Mouse (Mus musculus): ENCODE measurements around the gene Trappc4. TPM values are rescaled to one million over a fixed set of nuclear protein-coding genes. Genes with fewer than 3 reads are reported as not detected.
"Not testable (repeated sequence)": the region's sequence is repeated elsewhere in the genome, so short reads cannot be mapped to it uniquely, and the experiment has no call there.

Gene Trappc4
- total RNA-seq (2017) = 25.9 to 40.8 TPM (median 32.3 TPM) in 3 replicates

- peak; percentile 91 for ATAC-seq (replicated peaks; ENCODE audit: insufficient number of reproducible peaks, low FRiP score, low TSS enrichment, poor library complexity, severe bottlenecking)
Observed at GRCm38 (mm10) chr9:44406906-44407751, at the start of gene Trappc4, which contains the start of gene Rps25. Gene Trappc4 (minus strand): TSS chr9:44407600. Gene Rps25 (plus strand): TSS chr9:44407139.

- no peak for ATAC-seq (replicated peaks; ENCODE audit: insufficient number of reproducible peaks, low FRiP score, low TSS enrichment, poor library complexity, severe bottlenecking)
Observed at GRCm38 (mm10) chr9:44454891-44455220, 47.5 kb upstream of the Trappc4 start, which contains the start of gene Upk2. Gene Upk2 (minus strand): TSS chr9:44454976.

GRCm38 (mm10) chr9:44454132-44454890 lies 46.9 kb upstream of the Trappc4 start:
- peak; percentile 89 for ATAC-seq (replicated peaks; ENCODE audit: insufficient number of reproducible peaks, low FRiP score, low TSS enrichment, poor library complexity, severe bottlenecking)

- ATAC-seq (replicated peaks; ENCODE audit: insufficient number of reproducible peaks, low FRiP score, low TSS enrichment, poor library complexity, severe bottlenecking) = no peak
Observed at GRCm38 (mm10) chr9:44450387-44450786, 43.0 kb upstream of the Trappc4 start.

GRCm38 (mm10) chr9:44444402-44445025 lies 37.1 kb upstream of the Trappc4 start:
- not testable (repeated sequence) for ATAC-seq (replicated peaks; ENCODE audit: insufficient number of reproducible peaks, low FRiP score, low TSS enrichment, poor library complexity, severe bottlenecking)

GRCm38 (mm10) chr9:44440961-44441360 lies 33.6 kb upstream of the Trappc4 start, which contains the start of gene Foxr1:
Gene Foxr1 (minus strand): TSS chr9:44441136.
- ATAC-seq (replicated peaks; ENCODE audit: insufficient number of reproducible peaks, low FRiP score, low TSS enrichment, poor library complexity, severe bottlenecking) = no peak

- ATAC-seq (replicated peaks; ENCODE audit: insufficient number of reproducible peaks, low FRiP score, low TSS enrichment, poor library complexity, severe bottlenecking) = peak; percentile 94
Observed at GRCm38 (mm10) chr9:44435747-44436146, 28.3 kb upstream of the Trappc4 start.

GRCm38 (mm10) chr9:44432577-44433185 lies 25.3 kb upstream of the Trappc4 start:
- ATAC-seq (replicated peaks; ENCODE audit: insufficient number of reproducible peaks, low FRiP score, low TSS enrichment, poor library complexity, severe bottlenecking) = no peak

GRCm38 (mm10) chr9:44423576-44423975 lies 16.2 kb upstream of the Trappc4 start:
- no peak for ATAC-seq (replicated peaks; ENCODE audit: insufficient number of reproducible peaks, low FRiP score, low TSS enrichment, poor library complexity, severe bottlenecking)

- ATAC-seq (replicated peaks; ENCODE audit: insufficient number of reproducible peaks, low FRiP score, low TSS enrichment, poor library complexity, severe bottlenecking) = no peak
Observed at GRCm38 (mm10) chr9:44420280-44420898, 13.0 kb upstream of the Trappc4 start.

- ATAC-seq (replicated peaks; ENCODE audit: insufficient number of reproducible peaks, low FRiP score, low TSS enrichment, poor library complexity, severe bottlenecking) = not testable (repeated sequence)
Observed at GRCm38 (mm10) chr9:44419730-44420129, 12.3 kb upstream of the Trappc4 start.

- ATAC-seq (replicated peaks; ENCODE audit: insufficient number of reproducible peaks, low FRiP score, low TSS enrichment, poor library complexity, severe bottlenecking) = no peak
Observed at GRCm38 (mm10) chr9:44418519-44419385, 11.4 kb upstream of the Trappc4 start, which contains the start of gene Ccdc84. Gene Ccdc84 (minus strand): TSS chr9:44418569.

GRCm38 (mm10) chr9:44417892-44418363 lies 10.5 kb upstream of the Trappc4 start:
- peak; percentile 97 for ATAC-seq (replicated peaks; ENCODE audit: insufficient number of reproducible peaks, low FRiP score, low TSS enrichment, poor library complexity, severe bottlenecking)

- ATAC-seq (replicated peaks; ENCODE audit: insufficient number of reproducible peaks, low FRiP score, low TSS enrichment, poor library complexity, severe bottlenecking) = no peak
Observed at GRCm38 (mm10) chr9:44417156-44417891, 9.9 kb upstream of the Trappc4 start.

- ATAC-seq (replicated peaks; ENCODE audit: insufficient number of reproducible peaks, low FRiP score, low TSS enrichment, poor library complexity, severe bottlenecking) = no peak
Observed at GRCm38 (mm10) chr9:44412781-44413180, 5.4 kb upstream of the Trappc4 start.

- ATAC-seq (replicated peaks; ENCODE audit: insufficient number of reproducible peaks, low FRiP score, low TSS enrichment, poor library complexity, severe bottlenecking) = no peak
Observed at GRCm38 (mm10) chr9:44412306-44412705, 4.9 kb upstream of the Trappc4 start.
